Mouse (Mus musculus): ENCODE results near the gene Rbfox3. TPM values are rescaled to one million over a fixed set of nuclear protein-coding genes. Genes with fewer than 3 reads are reported as not detected.

The Rbfox3 gene
- polyA plus RNA-seq, 1 experiment, result not detected

DNA sequence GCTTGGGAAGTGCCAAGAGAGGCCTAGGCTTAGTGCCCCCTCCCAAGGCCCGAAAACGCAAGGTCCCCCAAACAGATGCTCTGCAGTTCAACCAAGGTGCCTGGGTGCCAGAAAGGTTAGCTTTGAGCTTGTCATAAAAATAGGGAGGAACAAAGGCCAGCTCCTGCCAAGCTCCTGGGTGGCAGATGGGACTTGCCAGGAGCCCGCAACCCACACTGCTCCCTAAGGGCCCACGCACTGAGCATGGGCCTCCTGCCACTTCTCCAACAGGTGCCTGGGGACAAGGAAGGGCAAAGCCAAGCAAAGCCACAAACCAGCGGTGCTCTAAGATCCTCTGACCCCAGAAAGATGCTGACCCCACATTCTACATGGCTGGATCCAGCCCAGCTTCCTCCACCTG lies 70.4 kb downstream of the Rbfox3 start:
- TF ChIP-seq CTCF (IDR thresholded peaks at IDR 0.05; ENCODE audit: control insufficient read depth, insufficient read depth, low read length) (no peak), POLR2A (IDR thresholded peaks at IDR 0.05; ENCODE audit: borderline replicate concordance, control insufficient read depth, low read depth, low read length) (no peak)
- WGBS, result 83% methylated on average over 5 of the region's 5 CpGs
- Histone ChIP-seq H3K27ac (ENCODE audit: control insufficient read depth, insufficient read depth, low read depth, low read length, poor library complexity) (no peak overlapping the region), H3K4me1 (ENCODE audit: control insufficient read depth, insufficient read depth, low read length) (no peaks in the 10 kb centered on the region), H3K4me3 (replicated peaks; ENCODE audit: control insufficient read depth, low read depth, low read length) (no peak overlapping the region)

DNA sequence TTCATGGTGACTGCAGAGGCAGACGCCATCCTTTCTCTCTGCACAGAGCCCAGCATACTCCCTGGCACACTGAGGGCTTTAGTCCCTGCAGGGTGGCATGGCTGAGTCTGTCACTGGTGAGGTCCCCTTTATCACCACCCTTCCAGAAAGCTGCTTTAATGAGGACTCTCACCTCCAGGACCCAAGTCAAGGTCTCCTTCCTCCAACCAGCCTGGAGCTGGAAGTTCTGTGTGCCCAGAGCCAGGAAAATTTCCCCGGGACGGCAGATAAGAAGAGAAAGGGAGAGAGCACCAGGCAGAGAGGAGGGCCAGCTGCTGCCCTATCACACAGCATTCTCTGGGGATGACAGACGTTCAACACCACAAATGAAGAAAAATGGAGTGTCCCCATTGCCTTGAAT lies 73.2 kb downstream of the Rbfox3 start:
- Histone ChIP-seq H3K27ac (ENCODE audit: control insufficient read depth, insufficient read depth, low read depth, low read length, poor library complexity) (no peak overlapping the region), H3K4me1 (ENCODE audit: control insufficient read depth, insufficient read depth, low read length) (no peaks in the 10 kb centered on the region), H3K4me3 (replicated peaks; ENCODE audit: control insufficient read depth, low read depth, low read length) (no peak overlapping the region)
- TF ChIP-seq CTCF (IDR thresholded peaks at IDR 0.05; ENCODE audit: control insufficient read depth, insufficient read depth, low read length) (no peak), POLR2A (IDR thresholded peaks at IDR 0.05; ENCODE audit: borderline replicate concordance, control insufficient read depth, low read depth, low read length) (no peak)
- 67% methylated on average over 4 of the region's 4 CpGs for WGBS

DNA sequence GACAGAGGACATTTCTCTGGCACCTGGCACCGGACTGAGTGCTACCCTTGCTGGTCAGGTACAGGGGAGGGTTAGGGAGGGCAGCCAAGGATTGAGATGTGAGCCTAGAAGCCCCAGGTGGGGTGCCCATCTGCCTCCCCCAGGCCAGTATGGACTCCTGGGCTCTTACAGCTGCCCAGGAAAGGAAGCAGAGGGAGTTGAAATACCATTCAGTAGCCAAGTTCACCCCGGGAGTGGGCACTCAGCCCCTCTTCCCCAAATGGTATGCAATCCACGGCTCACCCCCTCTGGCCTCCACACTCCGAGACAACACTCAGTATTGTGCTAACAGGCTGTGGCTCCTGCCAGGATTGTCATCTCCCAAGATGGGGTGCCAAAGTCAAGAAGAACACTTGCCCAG lies 74.5 kb downstream of the Rbfox3 start:
- WGBS, result 59% methylated on average over 4 of the region's 4 CpGs
- Histone ChIP-seq H3K4me3 (replicated peaks; ENCODE audit: control insufficient read depth, low read depth, low read length) (no peak overlapping the region), H3K4me1 (ENCODE audit: control insufficient read depth, insufficient read depth, low read length) (no peaks in the 10 kb centered on the region), H3K27ac (ENCODE audit: control insufficient read depth, insufficient read depth, low read depth, low read length, poor library complexity) (no peak overlapping the region)
- TF ChIP-seq CTCF (IDR thresholded peaks at IDR 0.05; ENCODE audit: control insufficient read depth, insufficient read depth, low read length) (no peak), POLR2A (IDR thresholded peaks at IDR 0.05; ENCODE audit: borderline replicate concordance, control insufficient read depth, low read depth, low read length) (no peak)

DNA sequence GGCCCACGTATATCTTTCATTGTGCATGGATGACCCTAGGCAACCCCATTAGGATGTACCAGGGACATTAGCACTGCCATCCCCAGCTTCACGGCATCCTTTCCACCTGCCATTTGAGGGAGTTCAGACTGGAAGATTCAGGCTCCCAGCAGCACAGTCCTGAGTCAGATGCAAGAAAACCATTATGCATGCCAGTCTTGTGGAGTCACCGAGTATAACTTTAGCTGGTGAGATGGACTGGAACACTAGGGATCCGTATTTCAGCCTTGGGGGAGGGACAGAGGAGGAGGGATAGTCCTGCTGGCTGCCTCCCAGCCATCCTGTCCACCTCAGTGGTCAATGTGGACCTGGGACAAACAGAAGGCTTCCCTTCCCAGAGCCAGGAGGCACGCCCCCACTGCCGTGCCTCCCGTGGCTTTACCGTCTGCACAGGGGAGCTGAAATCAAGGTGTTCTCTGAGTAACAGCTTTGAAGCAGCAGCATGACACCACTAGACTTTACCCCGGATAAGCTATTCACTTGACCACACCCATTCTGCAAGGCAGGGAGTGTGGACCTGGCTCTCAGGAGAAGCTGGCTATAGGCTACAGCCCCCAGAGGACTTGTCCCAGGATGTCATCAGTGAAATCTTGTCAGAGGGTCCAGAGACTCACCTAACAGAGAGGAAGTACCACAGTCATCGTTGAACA lies 78.5 kb downstream of the Rbfox3 start:
- no peak overlapping the region; the same call in 1 of the 2 replicates for H3K27ac ChIP-seq (ENCODE audit: control insufficient read depth, insufficient read depth, low read depth, low read length, poor library complexity)
- H3K4me1 ChIP-seq (ENCODE audit: control insufficient read depth, insufficient read depth, low read length), result no peaks in the 10 kb centered on the region
- no peak overlapping the region for H3K4me3 ChIP-seq (replicated peaks; ENCODE audit: control insufficient read depth, low read depth, low read length)
- 67% methylated on average over 10 of the region's 10 CpGs for WGBS
- TF ChIP-seq POLR2A (IDR thresholded peaks at IDR 0.05; ENCODE audit: borderline replicate concordance, control insufficient read depth, low read depth, low read length), result no peak
- TF ChIP-seq CTCF (IDR thresholded peaks at IDR 0.05; ENCODE audit: control insufficient read depth, insufficient read depth, low read length), result no peak

DNA sequence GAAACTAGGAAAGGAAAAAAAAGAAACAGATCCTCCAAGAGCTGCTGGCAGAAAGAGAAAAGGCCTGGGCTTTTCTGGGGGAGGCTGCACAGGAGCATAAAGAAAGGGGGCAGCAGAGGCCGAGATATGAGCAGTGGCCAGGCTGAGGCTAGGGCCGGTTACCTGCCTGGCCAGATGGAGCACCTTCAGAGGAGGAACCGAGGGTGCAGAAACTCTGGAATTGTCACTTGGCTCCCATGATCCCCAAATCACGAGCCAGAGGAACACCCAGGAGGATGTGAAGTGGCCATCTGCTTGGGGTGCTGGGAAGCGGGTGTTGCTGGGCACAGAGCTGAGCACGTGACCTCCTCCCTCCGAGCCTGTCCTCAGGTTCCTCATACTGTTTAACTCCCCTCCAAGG lies 79.7 kb downstream of the Rbfox3 start:
- 56% methylated on average over 7 of the region's 7 CpGs for WGBS

DNA sequence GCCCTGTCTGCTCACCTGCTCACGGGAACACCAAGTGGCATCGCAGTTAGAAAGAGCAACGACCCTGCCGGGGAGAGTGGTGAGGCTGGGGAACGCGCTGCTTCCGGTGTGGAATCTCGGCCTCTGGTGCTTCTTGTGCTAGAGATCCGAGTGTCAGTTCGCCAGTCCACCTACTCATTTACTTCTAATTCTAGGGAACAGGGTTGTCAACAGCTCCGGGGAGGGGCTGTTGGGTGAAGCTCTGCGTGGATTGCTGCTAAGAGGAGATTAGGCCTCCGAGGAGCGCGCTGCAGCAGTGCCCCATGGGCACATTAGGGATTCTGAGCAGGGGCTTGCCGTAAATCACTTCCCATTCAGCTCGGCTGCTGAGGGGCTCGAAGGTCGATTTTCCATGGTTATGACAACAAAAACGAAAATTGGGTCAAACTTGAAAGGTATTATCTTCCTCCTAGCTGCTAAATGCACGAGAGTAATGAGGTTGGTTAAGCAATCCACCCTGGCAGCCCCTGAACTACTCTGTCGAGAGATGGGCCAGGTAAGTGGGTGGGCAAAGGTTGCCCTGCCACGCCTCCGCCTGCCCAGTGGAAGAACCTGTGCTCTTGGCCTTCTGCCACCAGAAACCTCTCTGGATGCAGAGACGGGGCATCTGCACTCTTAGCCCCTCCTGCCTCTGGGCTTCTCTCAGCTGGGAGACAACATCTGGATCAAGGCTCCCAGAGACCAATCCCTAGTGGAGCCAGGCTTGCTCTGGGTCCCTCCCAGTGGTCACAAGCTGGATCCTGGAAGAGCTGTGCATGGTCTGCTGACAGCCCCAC lies 85.9 kb downstream of the Rbfox3 start:
- no peak overlapping the region for H3K4me3 ChIP-seq (replicated peaks; ENCODE audit: control insufficient read depth, low read depth, low read length)
- no peak overlapping the region for H3K27ac ChIP-seq (ENCODE audit: control insufficient read depth, insufficient read depth, low read depth, low read length, poor library complexity)
- WGBS, result 71% methylated on average over 25 of the region's 25 CpGs
- no peaks in the 10 kb centered on the region for H3K4me1 ChIP-seq (ENCODE audit: control insufficient read depth, insufficient read depth, low read length)
- TF ChIP-seq CTCF (IDR thresholded peaks at IDR 0.05; ENCODE audit: control insufficient read depth, insufficient read depth, low read length), result no peak
- TF ChIP-seq POLR2A (IDR thresholded peaks at IDR 0.05; ENCODE audit: borderline replicate concordance, control insufficient read depth, low read depth, low read length), result no peak

More for the DNA sequence above, 79.7 kb downstream of the Rbfox3 start:
- Histone ChIP-seq H3K4me3 (replicated peaks; ENCODE audit: control insufficient read depth, low read depth, low read length) (no peak overlapping the region), H3K27ac (ENCODE audit: control insufficient read depth, insufficient read depth, low read depth, low read length, poor library complexity) (no peak overlapping the region), H3K4me1 (ENCODE audit: control insufficient read depth, insufficient read depth, low read length) (no peaks in the 10 kb centered on the region)
- TF ChIP-seq POLR2A (IDR thresholded peaks at IDR 0.05; ENCODE audit: borderline replicate concordance, control insufficient read depth, low read depth, low read length) (no peak), CTCF (IDR thresholded peaks at IDR 0.05; ENCODE audit: control insufficient read depth, insufficient read depth, low read length) (no peak)

DNA sequence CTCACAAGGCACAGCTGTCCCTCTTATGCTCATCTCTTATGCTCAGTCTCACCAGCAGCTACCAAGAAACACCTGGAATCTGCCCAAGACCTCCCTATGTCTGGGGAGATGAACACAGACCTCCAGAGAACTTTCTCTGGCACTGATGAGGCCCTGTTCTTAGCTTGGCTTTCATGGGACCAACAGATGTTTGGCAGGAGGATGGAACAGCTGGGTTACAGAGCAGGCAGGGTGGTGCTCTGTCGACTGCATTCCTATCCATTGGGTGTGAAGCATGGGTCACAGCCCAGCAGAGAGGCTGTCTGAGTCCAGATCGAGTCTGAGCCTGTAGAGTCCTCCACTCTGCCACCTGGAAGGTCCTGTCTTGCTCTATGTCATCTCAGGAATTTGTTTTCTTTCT lies 90.0 kb downstream of the Rbfox3 start:
- no peak overlapping the region for H3K27ac ChIP-seq (ENCODE audit: control insufficient read depth, insufficient read depth, low read depth, low read length, poor library complexity)
- TF ChIP-seq CTCF (IDR thresholded peaks at IDR 0.05; ENCODE audit: control insufficient read depth, insufficient read depth, low read length), result no peak
- no peak for TF ChIP-seq POLR2A (IDR thresholded peaks at IDR 0.05; ENCODE audit: borderline replicate concordance, control insufficient read depth, low read depth, low read length)
- WGBS, result 49% methylated on average over 2 of the region's 2 CpGs
- H3K4me1 ChIP-seq (ENCODE audit: control insufficient read depth, insufficient read depth, low read length), result no peaks in the 10 kb centered on the region
- H3K4me3 ChIP-seq (replicated peaks; ENCODE audit: control insufficient read depth, low read depth, low read length), result no peak overlapping the region

DNA sequence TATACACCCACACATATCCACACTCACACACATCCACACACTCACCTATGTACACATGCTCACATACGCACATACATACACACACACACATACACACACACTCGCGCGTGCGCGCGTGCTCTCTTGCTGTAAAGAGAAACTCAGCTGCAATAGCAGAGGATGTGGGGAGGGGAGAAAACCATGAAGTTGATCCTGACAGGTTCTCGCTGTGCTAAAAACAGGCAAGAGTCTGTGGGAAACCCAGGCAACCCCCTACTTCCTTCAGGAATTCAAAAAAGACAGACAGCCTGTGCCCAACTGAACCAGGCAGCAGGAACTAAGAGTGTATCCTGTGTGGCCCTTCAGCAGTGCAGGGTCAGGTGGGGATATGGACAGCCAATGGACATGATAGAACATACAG lies 92.9 kb downstream of the Rbfox3 start:
- H3K27ac ChIP-seq (ENCODE audit: control insufficient read depth, insufficient read depth, low read depth, low read length, poor library complexity), result no peak overlapping the region
- no peaks in the 10 kb centered on the region for H3K4me1 ChIP-seq (ENCODE audit: control insufficient read depth, insufficient read depth, low read length)
- TF ChIP-seq POLR2A (IDR thresholded peaks at IDR 0.05; ENCODE audit: borderline replicate concordance, control insufficient read depth, low read depth, low read length) (no peak), CTCF (IDR thresholded peaks at IDR 0.05; ENCODE audit: control insufficient read depth, insufficient read depth, low read length) (no peak)
- 88% methylated on average over 8 of the region's 8 CpGs for WGBS
- no peak overlapping the region for H3K4me3 ChIP-seq (replicated peaks; ENCODE audit: control insufficient read depth, low read depth, low read length)
